ENCODE assay signal across 10 mouse cellular contexts in genomic region chr3:93114481-93114880, GRCm38 (mm10). TPM values are rescaled to one million over a fixed set of nuclear protein-coding genes. Genes with fewer than 3 reads are reported as not detected.
DNase-seq lines count a peak whose midpoint lies in the region; ATAC-seq and TF ChIP-seq lines count a peak whose summit lies in the region.
"Had no signal": no experiment of that assay in that cellular context is flagged by ENCODE, and none has a peak within 500 bp of the region (broad histone marks: within the 10 kb centered on the region; RNA-seq: fewer than 3 reads in every experiment).

No protein-coding gene starts in this region.

- H3K27me3 ChIP-seq in kidney, adult 2 months (replicated peaks; ENCODE audit: control insufficient read depth, insufficient read depth, low read length): no peaks in the 10 kb centered on the region
- no peaks in the 10 kb centered on the region for H3K27me3 ChIP-seq in kidney, embryonic 15.5 days
- H3K27me3 ChIP-seq in midbrain, embryonic 14.5 days (ENCODE audit: control insufficient read depth, insufficient read depth, low read length): no peaks in the 10 kb centered on the region
- H3K27me3 ChIP-seq: hindbrain, embryonic 15.5 days had no signal

- no peak overlapping the region for H3K9ac ChIP-seq in kidney, embryonic 15.5 days
- H3K9ac ChIP-seq in midbrain, embryonic 14.5 days (replicated peaks; ENCODE audit: low read length): no peak overlapping the region
- H3K9ac ChIP-seq: hindbrain, embryonic 15.5 days had no signal

- H3K27ac ChIP-seq in kidney, adult 2 months (ENCODE audit: insufficient read depth, low read depth, low read length): no peak overlapping the region
- H3K27ac ChIP-seq in kidney, embryonic 15.5 days: no peak overlapping the region
- no peak overlapping the region for H3K27ac ChIP-seq in midbrain, embryonic 14.5 days (replicated peaks; ENCODE audit: low read depth, low read length)
- H3K27ac ChIP-seq: hindbrain, embryonic 15.5 days had no signal

- no peak for TF ChIP-seq POLR2A in kidney, adult 2 months (IDR thresholded peaks at IDR 0.05; ENCODE audit: low read depth, low read length)

- no peak overlapping the region for H3K4me2 ChIP-seq in kidney, embryonic 15.5 days
- no peak overlapping the region for H3K4me2 ChIP-seq in midbrain, embryonic 14.5 days (ENCODE audit: low read length)
- H3K4me2 ChIP-seq: hindbrain, embryonic 15.5 days had no signal

- H3K36me3 ChIP-seq in kidney, adult 2 months (ENCODE audit: control insufficient read depth, insufficient read depth, low read length): no peaks in the 10 kb centered on the region
- no peaks in the 10 kb centered on the region for H3K36me3 ChIP-seq in kidney, embryonic 15.5 days
- no peaks in the 10 kb centered on the region for H3K36me3 ChIP-seq in midbrain, embryonic 14.5 days (ENCODE audit: control insufficient read depth, insufficient read depth, low read length)
- H3K36me3 ChIP-seq: hindbrain, embryonic 15.5 days had no signal

- ATAC-seq in kidney, embryonic 15.5 days (replicated peaks; ENCODE audit: low FRiP score): no peak
- ATAC-seq in common myeloid progenitor, adult 5-6 weeks (replicated peaks; ENCODE audit: low read depth, poor library complexity, severe bottlenecking): peak; percentile 85
- no peak for ATAC-seq in midbrain, embryonic 14.5 days (ENCODE audit: low FRiP score, low TSS enrichment)
- ATAC-seq in erythroid progenitor cell, adult 5-6 weeks (replicated peaks; ENCODE audit: low FRiP score, poor library complexity, severe bottlenecking): no peak
- no peak for ATAC-seq in activated CD4-positive, CD25-positive, alpha-beta regulatory T cell, adult 4 months

- no peaks in the 10 kb centered on the region for H3K4me1 ChIP-seq in kidney, adult 2 months (ENCODE audit: control insufficient read depth, insufficient read depth, low read length)
- H3K4me1 ChIP-seq in kidney, embryonic 15.5 days: no peaks in the 10 kb centered on the region
- no peaks in the 10 kb centered on the region for H3K4me1 ChIP-seq in midbrain, embryonic 14.5 days (ENCODE audit: control insufficient read depth, insufficient read depth, low read length)
- H3K4me1 ChIP-seq: hindbrain, embryonic 15.5 days had no signal

- H3K9me3 ChIP-seq in kidney, embryonic 15.5 days (replicated peaks): no peaks in the 10 kb centered on the region
- H3K9me3 ChIP-seq in midbrain, embryonic 14.5 days (ENCODE audit: control insufficient read depth, low read length): no peaks in the 10 kb centered on the region
- H3K9me3 ChIP-seq: hindbrain, embryonic 15.5 days had no signal

- peak; percentile 62 for TF ChIP-seq CTCF in kidney, adult 2 months (conservative IDR thresholded peaks at IDR 0.05; ENCODE audit: insufficient read depth, insufficient read length, low read depth, low read length)

- no peak overlapping the region for H3K4me3 ChIP-seq in kidney, adult 2 months (ENCODE audit: insufficient read depth, low read depth, low read length)
- no peak overlapping the region for H3K4me3 ChIP-seq in kidney, embryonic 15.5 days (replicated peaks)
- H3K4me3 ChIP-seq in midbrain, embryonic 14.5 days (replicated peaks; ENCODE audit: low read depth, low read length): no peak overlapping the region
- H3K4me3 ChIP-seq: hindbrain, embryonic 15.5 days had no signal

- DNase-seq in kidney, adult 2 months: peak; percentile 23
- peak; percentile 68 for DNase-seq in ES-CJ7 (ENCODE audit: low read depth, low spot score)
- DNase-seq in kidney, postnatal 36 days: peak; percentile 17 to 61
- peak; percentile 78 for DNase-seq in midbrain, embryonic 14.5 days

- WGBS in kidney, adult 2 months: 6% methylated on average over 2 of the region's 2 CpGs
- WGBS in kidney, embryonic 15.5 days: 2% methylated on average over 2 of the region's 2 CpGs
- WGBS in midbrain, embryonic 14.5 days: 3% methylated on average over 2 of the region's 2 CpGs

RNA-seq across cellular contexts. Expression of gene Crnn, which starts 30.1 kb away (rescaled TPM):
- polyA plus RNA-seq in kidney, adult 2 months (2012; rRNA removed): not detected in 2 replicates
- 0.10 TPM in 1 of 2 replicates, not detected in the other for polyA plus RNA-seq in kidney, embryonic 15.5 days (2015; fragmentation: Nextera tagmentation; extraction: Ambion mirVana)
- not detected in 2 replicates for total RNA-seq in common myeloid progenitor, adult 5-6 weeks (2017)
- polyA plus RNA-seq in midbrain, embryonic 14.5 days (2014; fragmentation: Nextera tagmentation; extraction: Ambion mirVana): not detected in 2 replicates
- not detected in 2 replicates for total RNA-seq in erythroid progenitor cell, adult 5-6 weeks (2015; ENCODE audit: low replicate concordance)
- total RNA-seq in erythroid progenitor cell, adult 5-6 weeks (2017; ENCODE audit: low replicate concordance): not detected in 2 replicates
- polyA plus RNA-seq in activated CD4-positive, CD25-positive, alpha-beta regulatory T cell, adult 4 months (2017; shearing (Covaris generic)): not detected
- total RNA-seq: neutrophil, adult 5-6 weeks had no signal
- polyA plus RNA-seq: hindbrain, embryonic 15.5 days had no signal

RNA-seq across cellular contexts. Expression of gene Gm4858, which starts 45.9 kb away (rescaled TPM):
- not detected in 2 replicates for polyA plus RNA-seq in kidney, adult 2 months (2012; rRNA removed)
- polyA plus RNA-seq in kidney, embryonic 15.5 days (2015; fragmentation: Nextera tagmentation; extraction: Ambion mirVana): 0.22 TPM in 1 of 2 replicates, not detected in the other
- not detected in 2 replicates for total RNA-seq in common myeloid progenitor, adult 5-6 weeks (2017)
- not detected in 2 replicates for polyA plus RNA-seq in midbrain, embryonic 14.5 days (2014; fragmentation: Nextera tagmentation; extraction: Ambion mirVana)
- not detected in 2 replicates for total RNA-seq in erythroid progenitor cell, adult 5-6 weeks (2015; ENCODE audit: low replicate concordance)
- total RNA-seq in erythroid progenitor cell, adult 5-6 weeks (2017; ENCODE audit: low replicate concordance): not detected in 2 replicates
- polyA plus RNA-seq in activated CD4-positive, CD25-positive, alpha-beta regulatory T cell, adult 4 months (2017; shearing (Covaris generic)): not detected
- total RNA-seq: neutrophil, adult 5-6 weeks had no signal
- polyA plus RNA-seq: hindbrain, embryonic 15.5 days had no signal

Comparison
In these comparisons a context has a peak if more than half of its experiments do, and no peak if none do; other contexts are left out.
1. DNase-seq: peak in every context shown above with its lines; median percentile 78 in midbrain, embryonic 14.5 days; 68 in ES-CJ7; 39 in kidney, postnatal 36 days; 23 in kidney, adult 2 months.